8 mouse cellular contexts compared by ENCODE assay signal in genomic region chr15:3433281-3433680, GRCm38 (mm10).
A peak's percentile ranks its signal among the peaks of the same experiment; 100 is the strongest.
DNase-seq lines count a peak whose midpoint lies in the region; ATAC-seq and TF ChIP-seq lines count a peak whose summit lies in the region.

No protein-coding gene starts in this region.

- DNase-seq in spleen, postnatal 36 days (ENCODE audit: low spot score in 2 of 2) = peak; percentile 3 to 11
- no peak for DNase-seq in spleen, postnatal 4 days (ENCODE audit: low spot score in 2 of 2)
- peak; percentile 67 for DNase-seq in yolk sac, embryonic 10.5 days (ENCODE audit: low spot score)
- DNase-seq in right cerebral cortex, postnatal 4 days = no peak
- DNase-seq in layer of hippocampus, adult 2 months (ENCODE audit: low spot score in 2 of 2) = no peak

- H3K4me1 ChIP-seq in liver, embryonic 16.5 days (ENCODE audit: control insufficient read depth, low read depth, low read length) = no peaks in the 10 kb centered on the region; the same call in 1 of the 2 replicates
- no peaks in the 10 kb centered on the region for H3K4me1 ChIP-seq in hindbrain, embryonic 13.5 days (replicated peaks)

- no peak overlapping the region for H3K4me2 ChIP-seq in liver, embryonic 16.5 days (ENCODE audit: low read depth, low read length)
- H3K4me2 ChIP-seq in hindbrain, embryonic 13.5 days = no peak overlapping the region

- no peak overlapping the region for H3K27ac ChIP-seq in liver, embryonic 16.5 days (ENCODE audit: low read length)
- no peak overlapping the region for H3K27ac ChIP-seq in hindbrain, embryonic 13.5 days
- no peak overlapping the region for H3K27ac ChIP-seq in layer of hippocampus, adult 2 months

- 18% methylated on average over 7 of the region's 7 CpGs for WGBS in liver, embryonic 16.5 days (ENCODE audit: insufficient replicate concordance)
- 72% methylated on average over 7 of the region's 7 CpGs for WGBS in hindbrain, embryonic 13.5 days

- no peaks in the 10 kb centered on the region for H3K27me3 ChIP-seq in liver, embryonic 16.5 days (ENCODE audit: control insufficient read depth, insufficient read depth, low read depth, low read length)
- H3K27me3 ChIP-seq in hindbrain, embryonic 13.5 days = no peaks in the 10 kb centered on the region

- no peaks in the 10 kb centered on the region for H3K9me3 ChIP-seq in liver, embryonic 16.5 days (replicated peaks; ENCODE audit: control insufficient read depth, low read length)
- H3K9me3 ChIP-seq in hindbrain, embryonic 13.5 days = no peaks in the 10 kb centered on the region

- H3K9ac ChIP-seq in liver, embryonic 16.5 days (ENCODE audit: low read depth, low read length) = no peak overlapping the region
- no peak overlapping the region for H3K9ac ChIP-seq in hindbrain, embryonic 13.5 days

- ATAC-seq in hematopoietic stem cell, adult 5-6 weeks (replicated peaks in 1 of 2; ENCODE audit: insufficient read depth in 1 of 2, low FRiP score in 2 of 2, low TSS enrichment in 1 of 2, low read depth in 1 of 2, poor library complexity in 2 of 2, severe bottlenecking in 2 of 2) = peak; percentile 75 to 86
- peak; percentile 43 for ATAC-seq in liver, embryonic 16.5 days (ENCODE audit: low read depth)
- no peak for ATAC-seq in hindbrain, embryonic 13.5 days (ENCODE audit: low FRiP score)

- H3K4me3 ChIP-seq in liver, embryonic 16.5 days (ENCODE audit: low read depth, low read length) = no peak overlapping the region
- no peak overlapping the region for H3K4me3 ChIP-seq in hindbrain, embryonic 13.5 days
- H3K4me3 ChIP-seq in layer of hippocampus, adult 2 months = no peak overlapping the region

- TF ChIP-seq CTCF in layer of hippocampus, adult 2 months (conservative IDR thresholded peaks at IDR 0.05) = no peak

- H3K36me3 ChIP-seq in liver, embryonic 16.5 days (ENCODE audit: control insufficient read depth, insufficient read depth) = no peaks in the 10 kb centered on the region
- H3K36me3 ChIP-seq in hindbrain, embryonic 13.5 days = no peaks in the 10 kb centered on the region

Comparison
In these comparisons a context has a peak if more than half of its experiments do, and no peak if none do; other contexts are left out.
1. DNase-seq: peak in spleen, postnatal 36 days (2 of 2) and yolk sac, embryonic 10.5 days (single experiment); none in spleen, postnatal 4 days (0 of 2), right cerebral cortex, postnatal 4 days (single experiment) and layer of hippocampus, adult 2 months (0 of 2).